Mouse (Mus musculus) megakaryocyte-erythroid progenitor cell, adult 5-6 weeks (primary cell): ENCODE results near the gene Pccb. TPM values are rescaled to one million over a fixed set of nuclear protein-coding genes. Genes with fewer than 3 reads are reported as not detected.

ENCODE experiments used
- ATAC-seq: replicated peaks from 2 replicates; pipeline ENCODE4 v1.8.0; 2016; ENCODE audit warnings: mild to moderate bottlenecking, inconsistent platforms; ENCODE audit not compliant: severe bottlenecking, poor library complexity, low FRiP score, low TSS enrichment
- total RNA-seq, 2 experiments: library from RNA; stranded (forward) in 1 of 2; stranded (reverse) in 1 of 2; fragments of 200-1000, 215-1000 nt in 1 of 2; fragments of >200 nt in 1 of 2; fragmentation: Nextera tagmentation in 1 of 2; gene quantifications; 2 replicates each; pipeline ENCODE4 v1.2.3; 2014 to 2017

The Pccb gene
- total RNA-seq (2014; fragmentation: Nextera tagmentation) (27.7 and 37.8 TPM in 2 replicates), total RNA-seq (2017) (23.4 and 33.2 TPM in 2 replicates)

DNA sequence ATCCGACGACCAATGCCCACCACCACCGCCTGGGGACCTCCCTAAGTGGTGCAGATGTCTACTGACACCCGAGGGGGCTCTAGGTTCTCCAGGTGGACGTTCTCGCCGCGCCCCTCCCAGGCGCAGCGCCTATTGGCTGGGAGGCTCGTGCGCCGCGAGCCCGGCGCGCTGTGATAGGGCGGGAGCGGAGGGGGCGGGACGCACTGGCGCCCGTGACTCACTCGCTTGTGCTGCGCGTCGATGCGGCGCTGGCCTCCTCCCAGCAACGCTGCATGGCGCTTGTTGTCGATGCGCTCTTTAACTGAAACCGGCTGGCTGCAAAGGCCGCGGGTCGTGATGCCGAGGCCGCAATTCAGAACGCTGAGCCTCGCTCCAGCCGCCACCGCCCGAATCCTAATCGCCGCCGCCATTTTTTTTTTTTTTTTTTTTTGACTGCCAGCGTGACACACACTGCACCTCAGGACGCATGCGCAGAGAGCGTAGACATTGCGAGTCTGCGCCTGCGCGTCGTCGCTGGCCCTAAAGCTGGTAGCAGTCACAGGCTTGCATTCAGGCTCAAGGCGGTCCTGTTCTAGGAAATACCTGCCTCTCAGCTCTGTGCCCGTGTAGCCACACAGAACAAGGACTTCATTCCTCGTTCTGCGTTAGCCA, at the start of gene Pccb:
Gene Pccb, minus strand, starts transcription at position 451 of the 651 bp plus-strand sequence.
- peak; percentile 93 for ATAC-seq

DNA sequence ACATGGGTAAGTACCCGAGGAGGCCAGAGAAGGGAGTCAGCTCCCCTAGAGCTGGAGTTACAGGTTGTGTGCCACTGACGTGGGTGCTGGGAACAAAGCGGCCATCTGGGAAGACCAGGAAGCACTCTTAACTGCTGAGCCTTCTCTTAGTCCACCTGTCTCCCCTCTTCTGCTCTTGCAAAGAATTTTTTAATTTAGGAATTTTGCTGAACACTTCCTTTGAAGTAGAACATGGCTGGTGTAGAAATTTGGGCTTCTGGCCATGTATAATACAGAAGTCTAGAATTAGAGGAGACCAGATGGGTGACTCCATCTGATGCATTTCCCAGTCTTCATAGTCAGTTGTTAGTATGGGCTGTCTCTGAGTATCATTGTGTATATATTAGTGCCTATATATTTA, 49.0 kb upstream of the Pccb start:
- no peak for ATAC-seq

DNA sequence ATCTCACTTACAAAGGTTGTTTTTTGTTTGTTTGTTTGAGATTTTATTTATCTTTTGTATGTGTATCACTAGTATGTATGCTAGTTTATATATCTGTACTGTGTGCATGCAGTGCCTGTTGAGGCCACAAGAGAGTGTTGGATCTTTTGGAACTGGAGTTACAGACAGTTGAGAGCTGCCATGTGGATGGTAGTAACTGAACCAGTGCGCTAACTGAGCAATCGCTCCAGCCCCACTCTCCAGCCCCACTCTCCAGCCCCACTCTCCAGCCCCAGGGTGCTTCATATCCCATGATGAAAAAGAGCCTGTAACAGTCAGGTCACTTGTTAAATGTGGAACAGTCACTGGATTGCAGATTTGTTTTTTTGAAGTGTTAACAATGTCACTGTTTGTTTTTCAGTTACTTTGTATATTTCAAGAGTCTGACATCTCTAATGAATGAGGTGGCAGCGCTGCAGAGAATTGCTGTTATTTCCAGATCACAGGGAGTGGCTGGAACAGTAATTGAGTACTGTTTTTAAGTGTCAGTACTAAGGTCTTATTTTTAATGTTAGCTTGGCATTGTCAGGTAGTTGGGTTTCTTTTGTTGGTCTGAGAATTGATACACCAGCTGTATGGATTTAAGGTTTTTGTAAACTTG, 45.5 kb upstream of the Pccb start:
- peak; percentile 38; the same call in 1 of the 2 replicates for ATAC-seq

DNA sequence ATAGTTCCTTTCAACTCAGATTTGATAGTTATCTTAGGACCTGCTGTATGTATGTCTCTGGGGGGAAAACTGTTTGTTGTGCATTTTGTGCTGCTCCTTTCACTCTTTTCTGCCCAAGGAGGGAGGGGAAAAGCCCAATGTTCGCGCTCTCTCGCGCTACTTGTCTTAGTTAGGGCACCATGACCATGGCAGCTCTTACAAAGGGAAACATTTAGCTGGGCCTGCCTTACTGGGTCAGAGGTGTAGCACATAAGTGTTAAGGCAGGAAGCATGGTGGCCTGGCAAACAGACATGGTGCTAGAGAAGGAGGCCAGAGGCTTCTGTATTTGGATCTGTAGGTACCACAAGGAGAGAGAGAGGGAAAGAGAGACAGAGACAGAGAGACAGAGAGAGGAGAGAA, 43.9 kb upstream of the Pccb start:
- ATAC-seq = no peak

DNA sequence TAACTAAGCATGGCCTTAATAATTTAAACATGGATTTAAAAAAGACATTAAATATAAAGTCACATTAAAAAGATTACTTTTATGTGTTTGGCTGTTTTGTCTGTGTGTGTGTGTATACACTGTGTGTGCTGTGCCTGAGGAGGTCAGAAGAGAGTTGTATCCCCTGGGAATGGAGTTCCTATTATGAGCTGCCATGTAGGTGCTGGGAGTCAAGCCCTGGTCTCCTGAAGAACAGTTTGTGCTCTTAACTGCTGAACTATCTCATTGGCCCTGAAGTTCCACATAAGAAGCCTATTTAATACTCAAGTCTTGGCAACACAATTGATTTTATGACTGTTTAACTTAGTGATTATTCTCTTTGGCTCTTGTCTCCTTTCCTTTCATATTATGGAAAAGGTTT, 42.8 kb upstream of the Pccb start:
- ATAC-seq = no peak

DNA sequence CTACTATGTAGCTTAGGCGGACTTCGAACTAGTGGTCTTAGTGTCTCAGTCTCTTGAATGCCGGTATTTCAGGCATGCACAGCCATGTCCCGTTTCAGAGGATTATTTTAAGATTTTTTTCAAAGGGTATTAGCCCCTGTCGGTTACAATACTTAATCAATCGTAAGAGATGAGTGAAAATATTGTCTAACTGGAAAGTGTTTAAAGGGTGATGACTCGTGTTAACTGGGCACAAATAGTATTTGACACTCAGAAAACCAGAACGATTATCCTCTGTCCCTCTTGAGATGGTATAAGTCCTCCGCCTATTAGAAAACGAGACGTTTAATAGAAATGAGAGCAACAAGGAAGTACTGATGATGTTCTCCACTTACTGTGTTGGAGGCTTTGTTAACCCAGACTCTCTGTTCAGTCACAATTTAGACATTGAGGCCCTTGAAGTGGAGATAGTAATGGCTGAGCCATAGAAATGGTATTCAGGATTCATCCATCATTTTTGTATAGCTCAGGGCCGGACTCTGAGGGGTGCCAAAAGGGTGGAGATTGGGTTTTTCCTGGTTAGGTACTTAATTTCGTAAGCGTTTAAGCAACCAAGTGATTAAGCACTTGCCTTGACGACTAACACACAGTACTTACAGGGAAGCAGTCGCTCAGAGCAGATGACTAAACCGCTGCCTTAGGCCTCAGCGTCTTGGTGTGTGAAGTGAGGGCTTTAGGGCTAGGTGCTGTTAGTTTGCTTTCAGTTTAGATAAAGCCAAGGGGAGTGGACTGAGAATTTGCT, 41.6 kb upstream of the Pccb start:
- no peak for ATAC-seq

DNA sequence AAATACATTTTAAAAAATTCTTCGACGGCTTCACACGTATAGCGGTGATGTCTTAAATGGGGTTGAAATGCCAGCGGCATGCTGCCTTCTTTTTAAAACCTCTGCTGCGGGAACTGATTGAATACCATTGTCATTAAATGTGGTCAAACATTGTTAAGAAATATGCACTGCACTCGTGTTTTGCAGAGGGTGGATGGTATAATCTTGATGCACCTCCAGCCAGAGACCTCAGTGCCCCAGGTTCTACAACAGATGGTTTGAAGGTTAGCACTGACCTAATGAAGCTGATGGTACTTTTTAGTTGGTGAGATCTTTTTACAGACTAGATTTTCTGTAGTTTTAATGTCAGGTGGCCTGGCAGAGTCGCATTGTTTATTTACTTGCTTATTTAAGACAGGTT, 41.0 kb upstream of the Pccb start:
- ATAC-seq = no peak

DNA sequence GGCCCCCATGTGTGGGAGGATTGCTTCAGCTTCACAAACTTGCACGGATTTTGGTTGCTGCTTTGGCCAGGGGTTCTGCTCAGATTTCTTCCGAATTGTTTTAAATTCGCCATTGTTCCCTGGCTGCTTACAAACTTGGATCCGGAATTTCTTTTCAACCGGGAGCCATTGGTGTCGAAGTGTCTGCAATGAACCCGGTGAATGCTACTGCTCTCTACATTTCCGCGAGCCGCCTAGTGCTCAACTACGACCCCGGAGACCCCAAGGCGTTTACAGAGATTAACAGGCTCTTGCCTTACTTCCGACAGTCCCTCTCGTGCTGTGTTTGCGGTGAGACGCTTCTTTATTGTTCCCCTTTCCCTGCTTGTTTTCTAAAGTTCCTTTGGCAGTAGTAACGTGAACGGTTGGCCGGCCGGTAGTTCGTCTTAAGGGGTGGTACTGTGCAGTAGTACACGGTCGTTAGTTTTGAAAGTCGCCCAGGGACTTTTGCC, 40.4 kb upstream of the Pccb start:
- ATAC-seq = no peak

DNA sequence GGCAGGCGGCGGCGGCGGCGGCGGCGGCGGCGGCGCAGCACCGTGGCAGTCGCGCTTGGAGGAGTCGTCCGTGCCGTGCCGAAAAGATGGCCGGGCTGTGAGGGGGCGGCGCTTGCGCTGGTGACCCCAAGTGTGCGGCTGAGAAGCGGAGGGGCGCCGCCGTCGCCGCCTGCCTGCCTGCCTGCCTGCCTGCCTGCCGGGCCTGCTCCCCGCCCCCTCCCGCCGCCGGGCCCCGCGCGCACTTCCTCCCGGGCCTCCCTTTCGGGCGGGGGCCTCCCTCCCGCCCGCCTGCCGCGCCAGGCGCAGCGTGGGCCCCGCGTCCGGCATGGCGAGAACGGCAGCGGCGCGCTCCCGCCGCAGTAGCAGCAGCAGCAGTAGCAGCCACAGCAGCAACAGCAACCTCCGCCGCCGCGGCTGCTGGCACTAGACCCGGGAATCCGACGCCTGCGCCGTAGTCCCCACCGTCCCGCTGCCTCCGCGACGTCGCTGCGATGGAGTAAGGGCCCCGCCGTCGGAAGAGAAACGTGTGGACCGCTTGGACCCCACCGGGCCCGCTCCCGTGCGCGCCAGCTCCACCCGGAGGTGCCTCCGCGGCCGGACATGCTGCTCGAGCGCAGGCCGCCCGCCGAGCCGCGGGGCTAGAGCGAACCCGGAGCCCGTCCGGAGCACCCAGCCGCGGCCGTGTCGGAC, 39.8 kb upstream of the Pccb start:
- peak; percentile 25 for ATAC-seq

DNA sequence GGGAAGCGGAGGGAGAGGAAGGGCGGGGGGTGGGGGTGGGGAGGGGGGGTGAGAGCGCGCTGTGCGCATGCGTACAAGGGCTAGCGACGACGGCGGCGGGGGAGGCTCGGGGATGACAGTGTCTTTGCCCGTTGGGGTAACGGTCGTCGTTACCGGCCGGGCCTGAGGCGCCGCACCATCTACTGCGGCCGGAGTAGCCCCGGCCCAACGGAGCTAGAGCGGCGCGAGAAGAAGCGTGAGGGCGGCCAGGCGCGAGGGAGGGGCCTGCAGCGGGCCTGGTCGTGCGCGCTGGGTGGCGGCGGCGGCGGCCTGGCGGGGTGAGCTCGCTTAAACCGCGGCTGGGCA, 39.3 kb upstream of the Pccb start, which contains the start of gene Msl2:
Gene Msl2, plus strand, starts transcription at position 115 of the 345 bp plus-strand sequence.
- peak; percentile 11 for ATAC-seq

DNA sequence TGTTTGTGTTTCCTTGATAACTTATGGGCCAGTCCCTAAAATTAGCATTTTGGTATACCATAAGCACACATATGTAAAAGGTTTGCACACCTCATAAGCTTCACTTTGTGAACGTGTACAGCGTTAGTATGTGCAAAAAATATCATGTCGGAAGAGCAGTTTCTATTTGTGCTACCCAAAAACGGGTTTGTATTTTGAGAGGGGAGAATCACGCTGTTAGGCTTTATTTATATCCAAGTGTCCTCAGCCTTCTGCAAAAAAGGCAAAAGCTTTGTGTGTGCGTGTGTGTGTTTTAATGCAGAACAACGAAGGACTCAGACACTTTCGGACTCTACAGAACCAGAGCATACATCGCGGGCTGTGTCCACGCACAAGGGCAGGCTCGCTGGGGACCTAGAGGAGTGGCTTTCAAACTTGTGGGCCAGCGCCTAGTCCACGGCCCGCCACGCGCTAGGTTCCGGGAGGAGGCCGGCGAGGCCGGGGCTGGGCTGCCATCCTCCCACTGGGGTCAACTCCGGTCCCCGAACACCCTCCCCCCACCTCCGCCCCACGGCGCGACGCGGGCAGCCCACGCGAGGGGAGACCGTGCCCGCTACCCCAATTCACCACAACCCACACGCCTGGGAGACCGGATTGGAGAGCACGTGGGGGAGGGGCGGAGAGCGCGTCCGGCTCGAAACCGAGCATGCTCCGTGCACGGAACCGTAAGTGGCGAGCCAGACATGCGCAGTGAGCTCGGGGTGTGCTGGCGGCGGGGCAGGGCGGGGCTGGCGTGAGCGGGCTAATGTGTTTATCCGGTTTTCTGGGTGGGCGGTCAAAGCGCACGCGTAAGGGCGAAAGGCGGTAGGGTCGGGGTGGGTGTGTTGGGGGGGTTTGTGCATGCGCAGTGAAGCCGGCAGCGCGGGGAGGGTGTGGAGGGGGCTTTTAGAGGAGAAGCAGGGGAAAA, 38.6 kb upstream of the Pccb start:
- ATAC-seq = peak; percentile 79

DNA sequence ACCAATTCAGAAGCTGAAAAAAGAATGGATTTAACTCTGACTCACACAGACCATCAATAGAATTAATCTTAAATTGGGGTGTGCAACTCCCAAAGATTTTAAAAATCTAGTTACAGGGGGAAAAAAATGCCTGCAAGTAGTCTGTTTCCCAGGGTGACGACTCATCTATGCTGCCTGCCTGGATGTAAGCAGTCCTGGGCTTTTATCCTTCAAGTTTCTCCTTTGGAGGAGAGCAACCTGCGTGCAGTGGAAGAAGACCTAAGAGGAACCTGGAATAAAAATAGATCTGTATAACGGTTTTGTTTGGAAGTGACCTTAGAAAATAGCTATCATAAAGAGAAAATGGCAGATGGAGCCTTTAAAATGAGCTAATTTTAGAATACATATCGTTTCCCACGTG, 37.8 kb upstream of the Pccb start:
- ATAC-seq = no peak

DNA sequence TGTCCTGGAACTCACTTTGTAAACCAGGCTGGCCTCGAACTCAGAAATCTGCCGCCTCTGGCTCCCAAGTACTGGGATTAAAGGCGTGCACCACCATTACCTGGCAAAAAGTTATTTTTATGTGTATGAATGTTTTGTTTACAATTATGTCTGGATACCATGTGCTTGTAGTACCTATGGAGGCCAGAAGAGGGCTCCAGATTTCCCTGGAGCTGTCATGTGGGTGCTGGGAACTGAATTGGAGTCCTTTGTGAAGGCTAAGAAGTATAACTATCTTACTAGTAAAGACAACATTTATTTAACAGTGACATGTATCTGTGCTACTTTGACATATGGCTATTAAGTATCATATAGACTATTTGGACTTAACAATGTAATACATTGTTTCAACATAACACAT, 35.1 kb upstream of the Pccb start:
- no peak for ATAC-seq

DNA sequence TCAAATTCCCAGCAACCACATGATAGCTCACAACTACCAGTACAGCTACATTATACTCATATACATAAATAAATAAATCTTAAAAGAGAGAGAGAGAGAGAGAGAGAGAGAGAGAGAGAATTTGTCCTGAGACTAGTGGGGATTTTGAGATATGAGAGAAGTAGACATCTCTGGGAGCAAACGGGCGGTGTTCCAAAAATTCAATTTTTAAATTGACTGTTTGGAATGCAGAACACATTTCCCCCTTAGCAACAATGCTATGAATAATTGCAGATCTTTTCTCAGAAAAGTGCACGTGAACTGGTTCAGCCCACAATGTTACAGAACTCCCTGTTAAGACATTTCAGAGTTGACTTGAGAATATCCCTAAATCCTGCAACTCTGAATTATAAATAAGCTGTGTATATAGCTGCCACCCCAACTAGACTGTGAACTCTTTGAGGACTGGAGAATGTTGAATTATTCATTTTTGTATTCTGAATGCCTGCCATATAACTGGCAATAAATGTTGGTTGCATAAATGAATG, 30.4 kb upstream of the Pccb start:
- no peak for ATAC-seq

DNA sequence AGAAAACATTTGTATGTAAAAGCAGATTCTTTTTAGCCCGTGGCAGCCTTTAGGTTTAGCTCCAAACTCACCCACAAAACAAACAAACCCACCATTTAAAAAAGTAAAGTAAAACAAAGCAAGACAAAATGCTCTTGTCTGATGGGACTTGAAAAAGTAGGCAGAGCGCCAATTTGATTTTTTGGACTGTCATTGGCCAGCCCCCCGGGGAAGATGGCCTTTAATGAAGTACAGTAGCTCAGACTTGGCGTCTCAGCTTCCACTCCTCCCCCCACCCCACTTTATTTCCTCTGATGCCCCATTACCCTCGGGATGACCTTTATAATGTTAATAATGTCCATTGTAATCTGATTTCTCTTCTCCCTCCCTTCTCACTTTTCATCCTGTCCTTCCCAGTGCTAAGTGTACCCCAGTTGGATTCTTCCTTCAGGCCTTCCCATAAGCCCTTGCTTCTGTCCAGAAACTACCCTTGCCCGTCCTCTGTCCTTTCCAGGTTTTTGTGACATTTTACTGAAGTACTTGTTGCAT, 27.6 kb upstream of the Pccb start:
- ATAC-seq = no peak

DNA sequence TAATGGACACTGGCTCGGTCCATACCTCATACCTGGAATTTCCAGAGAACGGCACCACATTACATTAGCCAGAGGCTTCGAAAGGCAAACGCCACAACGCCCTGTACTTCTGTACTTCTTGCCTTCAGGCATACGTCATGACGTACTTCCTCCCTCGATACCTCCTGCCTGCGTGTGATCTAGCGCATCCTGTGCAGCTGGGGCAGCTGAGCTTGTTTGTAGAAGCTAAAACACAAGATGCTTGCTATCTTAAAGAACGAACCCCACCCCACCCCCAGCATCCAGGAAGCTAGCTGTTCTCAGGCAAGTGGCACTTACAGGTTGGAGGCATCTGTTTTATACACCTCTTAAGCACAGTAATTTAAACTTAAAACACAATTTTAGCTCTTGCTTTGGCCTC, 26.3 kb upstream of the Pccb start:
- peak; percentile 84 for ATAC-seq

DNA sequence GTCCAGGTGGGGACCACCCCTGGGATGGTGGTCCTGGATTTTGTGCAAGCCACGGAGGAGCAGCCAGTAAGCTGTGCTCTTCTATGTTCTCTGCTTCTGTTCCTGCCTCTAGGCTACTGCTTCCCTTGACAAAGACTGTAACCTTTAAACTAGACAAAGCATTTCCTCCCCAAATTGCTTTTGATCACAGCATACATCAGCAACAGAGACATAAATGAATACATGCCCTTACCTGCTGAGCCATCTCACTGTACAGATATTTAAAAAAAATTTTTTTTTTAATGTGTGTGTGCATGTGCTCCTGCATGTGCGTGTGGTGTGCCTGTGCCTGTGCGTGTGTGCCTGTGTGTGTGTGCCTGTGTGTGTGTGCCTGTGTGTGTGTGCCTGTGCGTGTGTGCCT, 22.5 kb upstream of the Pccb start:
- ATAC-seq = no peak

DNA sequence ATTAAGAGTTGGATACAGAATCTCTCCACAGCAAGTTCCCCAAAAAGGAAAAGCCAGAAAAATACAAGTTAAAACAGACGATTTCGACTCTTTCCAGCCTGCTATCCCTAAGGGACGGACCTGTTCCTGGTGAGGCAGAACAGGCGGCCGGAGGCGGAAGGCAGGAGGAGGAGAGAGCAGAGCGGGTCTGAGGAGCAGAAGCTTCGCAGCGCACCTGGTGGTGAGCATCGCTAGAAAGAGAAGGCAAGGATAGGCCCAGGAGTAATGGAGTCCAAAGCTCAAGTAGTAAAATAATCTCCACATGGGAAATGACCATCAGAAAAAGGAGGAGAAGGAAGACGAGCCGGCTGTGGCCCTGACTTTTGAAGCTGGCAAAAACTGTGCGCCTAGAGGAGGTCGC, 18.6 kb upstream of the Pccb start:
- no peak for ATAC-seq
